Mouse (Mus musculus) kidney, embryonic 15.5 days (tissue): ENCODE results near the gene Dock4. TPM values are rescaled to one million over a fixed set of nuclear protein-coding genes. Genes with fewer than 3 reads are reported as not detected.

Experiments
- ATAC-seq: fragments of 200-750 bp; cut with Nextera tagmentation; replicated peaks from 2 replicates; pipeline ENCODE4 v1.8.0; 2017; ENCODE audit warnings: moderate TSS enrichment; ENCODE audit not compliant: low FRiP score
- H3K27ac ChIP-seq: fragments of 300-500 bp; sonication (generic); 2 replicates; pipeline ENCODE4 v1.5.1; 2015; ENCODE audit warnings: mild to moderate bottlenecking, inconsistent platforms
- H3K27me3 ChIP-seq: fragments of 300-500 bp; sonication (generic); 2 replicates; pipeline ENCODE4 v1.6.1; 2015; ENCODE audit warnings: inconsistent platforms
- H3K36me3 ChIP-seq: fragments of 300-500 bp; sonication (generic); 2 replicates; pipeline ENCODE4 v1.6.1; 2015; ENCODE audit warnings: inconsistent platforms
- H3K4me1 ChIP-seq: fragments of 300-500 bp; sonication (generic); 2 replicates; pipeline ENCODE4 v1.6.1; 2015; ENCODE audit warnings: inconsistent platforms
- H3K4me2 ChIP-seq: fragments of 300-500 bp; sonication (generic); 2 replicates; pipeline ENCODE4 v1.6.1; 2015; ENCODE audit warnings: moderate library complexity, mild to moderate bottlenecking, inconsistent platforms
- H3K4me3 ChIP-seq: fragments of 300-500 bp; sonication (generic); replicated peaks from 2 replicates; pipeline ENCODE4 v1.5.1; 2015; ENCODE audit warnings: mild to moderate bottlenecking, inconsistent platforms
- H3K9ac ChIP-seq: fragments of 300-500 bp; sonication (generic); 2 replicates; pipeline ENCODE4 v1.6.1; 2015; ENCODE audit warnings: mild to moderate bottlenecking, inconsistent platforms
- H3K9me3 ChIP-seq: fragments of 300-500 bp; sonication (generic); replicated peaks from 2 replicates; pipeline ENCODE4 v1.6.1; 2016; ENCODE audit warnings: inconsistent platforms
- WGBS: fragments of 180-500 bp; shearing (Covaris S2); methylation state at CpG from one replicate; pipeline ENCODE4 v1.1.7; 2015; ENCODE audit warnings: mixed read lengths; 5-methylcytosine and 5-hydroxymethylcytosine counted together
- polyA plus RNA-seq: library from polyadenylated mRNA; unstranded; fragments of >200 nt; fragmentation: Nextera tagmentation; extraction: Ambion mirVana; gene quantifications from 2 replicates; pipeline ENCODE4 v1.2.1, GENCODE M21; 2015

The Dock4 gene
- polyA plus RNA-seq, 1 experiment from 2014 or later, result 17.0 TPM

- no peaks in the 10 kb centered on the region for H3K27me3 ChIP-seq
- H3K9ac ChIP-seq, result no peak overlapping the region
- no peak overlapping the region for H3K27ac ChIP-seq
- H3K4me3 ChIP-seq, result no peak overlapping the region
- H3K36me3 ChIP-seq, result no peaks in the 10 kb centered on the region
- ATAC-seq, result no peak
- H3K9me3 ChIP-seq, result no peaks in the 10 kb centered on the region
- no peak overlapping the region for H3K4me2 ChIP-seq
- 88% methylated on average over 4 of the region's 4 CpGs for WGBS
- no peaks in the 10 kb centered on the region for H3K4me1 ChIP-seq
Observed at GRCm38 (mm10) chr12:40523020-40523419, 77.3 kb downstream of the Dock4 start.

GRCm38 (mm10) chr12:40525045-40525444 lies 79.3 kb downstream of the Dock4 start:
- no peaks in the 10 kb centered on the region for H3K4me1 ChIP-seq
- H3K4me2 ChIP-seq, result no peak overlapping the region
- H3K4me3 ChIP-seq, result no peak overlapping the region
- H3K27me3 ChIP-seq, result no peaks in the 10 kb centered on the region
- 84% methylated on average over 3 of the region's 3 CpGs for WGBS
- H3K9me3 ChIP-seq, result no peaks in the 10 kb centered on the region
- H3K9ac ChIP-seq, result no peak overlapping the region
- no peak for ATAC-seq
- H3K36me3 ChIP-seq, result no peaks in the 10 kb centered on the region
- H3K27ac ChIP-seq, result no peak overlapping the region

GRCm38 (mm10) chr12:40535655-40536618 lies 90.2 kb downstream of the Dock4 start:
- Histone ChIP-seq H3K9ac (no peak overlapping the region), H3K36me3 (no peaks in the 10 kb centered on the region), H3K27ac (no peak overlapping the region; the same call in 1 of the 2 replicates), H3K9me3 (no peaks in the 10 kb centered on the region), H3K4me1 (peaks cover 8% of the 10 kb centered on the region), H3K27me3 (no peaks in the 10 kb centered on the region), H3K4me3 (no peak overlapping the region), H3K4me2 (no peak overlapping the region)
- ATAC-seq, result peak; percentile 33; the same call in 1 of the 2 replicates
- WGBS, result 70% methylated on average over 9 of the region's 9 CpGs

GRCm38 (mm10) chr12:40537826-40538225 lies 92.1 kb downstream of the Dock4 start:
- H3K27me3 ChIP-seq, result no peaks in the 10 kb centered on the region
- H3K9ac ChIP-seq, result no peak overlapping the region
- no peak for ATAC-seq
- no peak overlapping the region for H3K4me3 ChIP-seq
- H3K4me2 ChIP-seq, result no peak overlapping the region
- peaks cover 8% of the 10 kb centered on the region for H3K4me1 ChIP-seq
- H3K27ac ChIP-seq, result no peak overlapping the region
- WGBS, result 90% methylated on average over 1 of the region's 1 CpGs
- H3K36me3 ChIP-seq, result no peaks in the 10 kb centered on the region
- no peaks in the 10 kb centered on the region for H3K9me3 ChIP-seq

- no peak for ATAC-seq
- Histone ChIP-seq H3K9me3 (no peaks in the 10 kb centered on the region), H3K4me1 (peaks cover 8% of the 10 kb centered on the region), H3K4me2 (no peak overlapping the region), H3K4me3 (no peak overlapping the region), H3K36me3 (no peaks in the 10 kb centered on the region), H3K27me3 (no peaks in the 10 kb centered on the region), H3K9ac (no peak overlapping the region), H3K27ac (no peak overlapping the region)
- WGBS, result 77% methylated on average over 6 of the region's 6 CpGs
Observed at GRCm38 (mm10) chr12:40538318-40538717, 92.6 kb downstream of the Dock4 start.

GRCm38 (mm10) chr12:40538780-40539179 lies 93.0 kb downstream of the Dock4 start:
- H3K27me3 ChIP-seq, result no peaks in the 10 kb centered on the region
- H3K4me3 ChIP-seq, result no peak overlapping the region
- no peak for ATAC-seq

GRCm38 (mm10) chr12:40544273-40544672 lies 98.5 kb downstream of the Dock4 start:
- H3K4me2 ChIP-seq, result no peak overlapping the region

More at GRCm38 (mm10) chr12:40538780-40539179, 93.0 kb downstream of the Dock4 start:
- Histone ChIP-seq H3K27ac (no peak overlapping the region), H3K4me2 (no peak overlapping the region), H3K4me1 (peaks cover 8% of the 10 kb centered on the region), H3K36me3 (no peaks in the 10 kb centered on the region), H3K9ac (no peak overlapping the region), H3K9me3 (no peaks in the 10 kb centered on the region)
- WGBS, result 46% methylated on average over 6 of the region's 6 CpGs

GRCm38 (mm10) chr12:40546827-40547226 lies 101.1 kb downstream of the Dock4 start:
- Histone ChIP-seq H3K36me3 (no peaks in the 10 kb centered on the region), H3K4me2 (0 out of 2 replicates have a peak overlapping the region, but pooled peaks have one; percentile 3), H3K9me3 (no peaks in the 10 kb centered on the region), H3K4me1 (0 out of 2 replicates have a peak, but pooled peaks cover 4% of the 10 kb centered on the region), H3K9ac (no peak overlapping the region), H3K27ac (no peak overlapping the region), H3K27me3 (no peaks in the 10 kb centered on the region), H3K4me3 (no peak overlapping the region)
- ATAC-seq, result no peak
- WGBS, result 50% methylated on average over 5 of the region's 5 CpGs

More at GRCm38 (mm10) chr12:40544273-40544672, 98.5 kb downstream of the Dock4 start:
- Histone ChIP-seq H3K36me3 (no peaks in the 10 kb centered on the region), H3K27me3 (no peaks in the 10 kb centered on the region), H3K27ac (no peak overlapping the region), H3K4me1 (0 out of 2 replicates have a peak, but pooled peaks cover 4% of the 10 kb centered on the region), H3K4me3 (no peak overlapping the region), H3K9me3 (no peaks in the 10 kb centered on the region), H3K9ac (no peak overlapping the region)
- 85% methylated on average over 3 of the region's 3 CpGs for WGBS
- ATAC-seq, result no peak

- Histone ChIP-seq H3K9ac (no peak overlapping the region), H3K27ac (no peak overlapping the region), H3K4me3 (no peak overlapping the region), H3K36me3 (no peaks in the 10 kb centered on the region), H3K4me1 (0 out of 2 replicates have a peak, but pooled peaks cover 4% of the 10 kb centered on the region), H3K9me3 (no peaks in the 10 kb centered on the region), H3K27me3 (no peaks in the 10 kb centered on the region), H3K4me2 (no peak overlapping the region)
- ATAC-seq, result no peak
- 95% methylated on average over 3 of the region's 3 CpGs for whole genome bisulfite sequencing
Observed at GRCm38 (mm10) chr12:40551317-40551716, 105.6 kb downstream of the Dock4 start.

GRCm38 (mm10) chr12:40552201-40552600 lies 106.4 kb downstream of the Dock4 start:
- Histone ChIP-seq H3K9me3 (no peaks in the 10 kb centered on the region), H3K27me3 (no peaks in the 10 kb centered on the region), H3K36me3 (no peaks in the 10 kb centered on the region), H3K4me3 (no peak overlapping the region), H3K4me1 (no peaks in the 10 kb centered on the region), H3K27ac (no peak overlapping the region), H3K9ac (no peak overlapping the region), H3K4me2 (no peak overlapping the region)
- ATAC-seq, result 0 out of 2 replicates have a peak, but pooled peaks have one; percentile 33
- WGBS, result 44% methylated on average over 1 of the region's 1 CpGs

- Histone ChIP-seq H3K4me3 (no peak overlapping the region), H3K4me2 (no peak overlapping the region), H3K36me3 (no peaks in the 10 kb centered on the region), H3K4me1 (no peaks in the 10 kb centered on the region), H3K27me3 (no peaks in the 10 kb centered on the region), H3K9ac (no peak overlapping the region), H3K27ac (no peak overlapping the region), H3K9me3 (no peaks in the 10 kb centered on the region)
- ATAC-seq, result no peak
- WGBS, result 86% methylated on average over 2 of the region's 2 CpGs
Observed at GRCm38 (mm10) chr12:40553929-40554328, 108.2 kb downstream of the Dock4 start.

GRCm38 (mm10) chr12:40554941-40555511 lies 109.3 kb downstream of the Dock4 start:
- no peak for ATAC-seq
- Histone ChIP-seq H3K4me2 (no peak overlapping the region), H3K4me1 (no peaks in the 10 kb centered on the region), H3K36me3 (no peaks in the 10 kb centered on the region), H3K27ac (no peak overlapping the region), H3K4me3 (no peak overlapping the region), H3K27me3 (no peaks in the 10 kb centered on the region), H3K9ac (no peak overlapping the region), H3K9me3 (no peaks in the 10 kb centered on the region)
- WGBS, result 87% methylated on average over 6 of the region's 6 CpGs
